In genomic region chr2:52511799-52512198, GRCm38 (mm10) we compare ENCODE assay signal across 12 mouse cellular contexts.
A peak's percentile ranks its signal among the peaks of the same experiment; 100 is the strongest.
DNase-seq lines count a peak whose midpoint lies in the region; ATAC-seq and TF ChIP-seq lines count a peak whose summit lies in the region.
"Had no signal": no experiment of that assay in that cellular context is flagged by ENCODE, and none has a peak within 500 bp of the region (broad histone marks: within the 10 kb centered on the region; RNA-seq: fewer than 3 reads in every experiment).

No protein-coding gene starts in this region.

- peak overlapping the region; percentile 8; the same call in 1 of the 2 replicates for H3K27ac ChIP-seq in layer of hippocampus, adult 2 months
- peak overlapping the region; percentile 53; the same call in 1 of the 2 replicates for H3K27ac ChIP-seq in forebrain, embryonic 12.5 days
- H3K27ac ChIP-seq in hindbrain, postnatal 0 days = 0 out of 2 replicates have a peak overlapping the region, but pooled peaks have one; percentile 26
- 0 out of 2 replicates have a peak overlapping the region, but pooled peaks have one; percentile 7 for H3K27ac ChIP-seq in olfactory bulb, adult 2 months (ENCODE audit: insufficient read depth, low read depth, low read length)
- H3K27ac ChIP-seq: heart, embryonic 13.5 days had no signal

- peaks cover 10% of the 10 kb centered on the region for H3K4me1 ChIP-seq in forebrain, embryonic 12.5 days
- no peaks in the 10 kb centered on the region for H3K4me1 ChIP-seq in hindbrain, postnatal 0 days (ENCODE audit: insufficient read depth, low read length)
- H3K4me1 ChIP-seq in olfactory bulb, adult 2 months (ENCODE audit: control insufficient read depth, insufficient read depth, low read length) = peaks cover 22% of the 10 kb centered on the region
- H3K4me1 ChIP-seq: heart, embryonic 13.5 days had no signal

- no peak overlapping the region; the same call in 1 of the 2 replicates for H3K4me3 ChIP-seq in layer of hippocampus, adult 2 months
- H3K4me3 ChIP-seq in forebrain, embryonic 12.5 days (replicated peaks) = no peak overlapping the region
- no peak overlapping the region for H3K4me3 ChIP-seq in hindbrain, postnatal 0 days (ENCODE audit: low read length)
- H3K4me3 ChIP-seq in olfactory bulb, adult 2 months (ENCODE audit: insufficient read depth, low read depth, low read length) = no peak overlapping the region
- H3K4me3 ChIP-seq: heart, embryonic 13.5 days had no signal

- ATAC-seq in forebrain, embryonic 12.5 days (ENCODE audit: low FRiP score) = peak; percentile 65; the same call in 1 of the 2 replicates
- ATAC-seq in hindbrain, postnatal 0 days = peak; percentile 39

- no peaks in the 10 kb centered on the region for H3K9me3 ChIP-seq in forebrain, embryonic 12.5 days
- H3K9me3 ChIP-seq in hindbrain, postnatal 0 days (ENCODE audit: low read length) = no peaks in the 10 kb centered on the region
- H3K9me3 ChIP-seq: heart, embryonic 13.5 days had no signal

- H3K4me2 ChIP-seq in forebrain, embryonic 12.5 days = peak overlapping the region; percentile 40
- H3K4me2 ChIP-seq in hindbrain, postnatal 0 days (ENCODE audit: low read depth, low read length) = peak overlapping the region; percentile 27; the same call in 1 of the 2 replicates
- H3K4me2 ChIP-seq: heart, embryonic 13.5 days had no signal

- H3K9ac ChIP-seq in forebrain, embryonic 12.5 days = no peak overlapping the region
- H3K9ac ChIP-seq in hindbrain, postnatal 0 days (replicated peaks; ENCODE audit: low read length) = peak overlapping the region; percentile 3; the same call in 1 of the 2 replicates
- H3K9ac ChIP-seq: heart, embryonic 13.5 days had no signal

- DNase-seq in layer of hippocampus, adult 2 months (ENCODE audit: low spot score in 2 of 2) = no peak
- DNase-seq in layer of hippocampus, postnatal 10 days (ENCODE audit: low spot score in 2 of 2) = no peak
- peak; percentile 53 for DNase-seq in hindbrain, postnatal 0 days (ENCODE audit: low spot score)
- DNase-seq in adrenal gland, postnatal 10 days = no peak
- DNase-seq in gastrocnemius, postnatal 10 days = no peak
- DNase-seq in layer of hippocampus, adult 8-10 months (ENCODE audit: low spot score in 2 of 2) = no peak
- DNase-seq: lung, postnatal 4 days; right cerebral cortex, postnatal 4 days had no signal

- TF ChIP-seq POLR2A in olfactory bulb, adult 2 months (IDR thresholded peaks at IDR 0.05; ENCODE audit: insufficient read depth, low read depth, low read length) = no peak

- TF ChIP-seq CTCF in layer of hippocampus, adult 2 months (conservative IDR thresholded peaks at IDR 0.05) = no peak
- TF ChIP-seq CTCF in hindbrain, postnatal 0 days (IDR thresholded peaks at IDR 0.05; ENCODE audit: low read depth) = no peak
- no peak for TF ChIP-seq CTCF in olfactory bulb, adult 2 months (IDR thresholded peaks at IDR 0.05; ENCODE audit: insufficient read depth, low read depth, low read length)

- H3K27me3 ChIP-seq in forebrain, embryonic 12.5 days = 0 out of 2 replicates have a peak, but pooled peaks cover 4% of the 10 kb centered on the region
- no peaks in the 10 kb centered on the region for H3K27me3 ChIP-seq in hindbrain, postnatal 0 days (ENCODE audit: insufficient read depth, low read length)
- H3K27me3 ChIP-seq: CH12.LX; heart, embryonic 13.5 days had no signal

- no peaks in the 10 kb centered on the region for H3K36me3 ChIP-seq in forebrain, embryonic 12.5 days (replicated peaks)
- no peaks in the 10 kb centered on the region for H3K36me3 ChIP-seq in hindbrain, postnatal 0 days (ENCODE audit: insufficient read depth, low read length)
- H3K36me3 ChIP-seq: heart, embryonic 13.5 days had no signal

- 10% methylated on average over 13 of the region's 13 CpGs for WGBS in forebrain, embryonic 12.5 days
- WGBS in hindbrain, postnatal 0 days = 10% methylated on average over 13 of the region's 13 CpGs
- WGBS in olfactory bulb, adult 2 months = 24% methylated on average over 13 of the region's 13 CpGs
